Mouse (Mus musculus) gastrocnemius, postnatal 25 days (tissue): Measurements from ENCODE around the gene Gss. TPM values are rescaled to one million over a fixed set of nuclear protein-coding genes. Genes with fewer than 3 reads are reported as not detected.
A peak's percentile ranks its signal among the peaks of the same experiment; 100 is the strongest.

Source experiments
- DNase-seq: peaks from one replicate; pipeline ENCODE4 v3.0.0; 2022
- long read RNA-seq, 2 experiments: library from polyadenylated mRNA; stranded (forward); transcript quantifications; one replicate each; pipeline ENCODE4 v2.0.0; 2021
- total RNA-seq, 2 experiments: library from RNA; stranded (reverse); gene quantifications; 1 replicate in 1 of 2; 2 replicates in 1 of 2; pipeline ENCODE4 v1.2.3; 2021

Gene Gss
- total RNA-seq, result 1 to 10 TPM; 5.6 to 5.9 TPM
- long read RNA-seq, experiment 1, transcript Gss-201 (13 exons, 1,963 nt), result major isoform, 8 of 10 reads
- long read RNA-seq, experiment 1, partial matches to known transcripts, result 1 of 10 reads
- long read RNA-seq, experiment 1, other reads (novel, unspliced or antisense), result 1 of 10 reads
- long read RNA-seq, experiment 2, transcript Gss-201 (13 exons, 1,963 nt), result major isoform, 8 of 8 reads
- long read RNA-seq, experiment 2, partial matches to known transcripts, result 0 of 8 reads
- long read RNA-seq, experiment 2, other reads (novel, unspliced or antisense), result 0 of 8 reads

- DNase-seq, result peak; percentile 99
Measured at GRCm38 (mm10) chr2:155592137-155592853, at the start of gene Gss. Gene Gss, minus strand, starts transcription at chr2:155592810.

- DNase-seq, result no peak
Measured at GRCm38 (mm10) chr2:155641540-155642472, 49.2 kb upstream of the Gss start.

DNA sequence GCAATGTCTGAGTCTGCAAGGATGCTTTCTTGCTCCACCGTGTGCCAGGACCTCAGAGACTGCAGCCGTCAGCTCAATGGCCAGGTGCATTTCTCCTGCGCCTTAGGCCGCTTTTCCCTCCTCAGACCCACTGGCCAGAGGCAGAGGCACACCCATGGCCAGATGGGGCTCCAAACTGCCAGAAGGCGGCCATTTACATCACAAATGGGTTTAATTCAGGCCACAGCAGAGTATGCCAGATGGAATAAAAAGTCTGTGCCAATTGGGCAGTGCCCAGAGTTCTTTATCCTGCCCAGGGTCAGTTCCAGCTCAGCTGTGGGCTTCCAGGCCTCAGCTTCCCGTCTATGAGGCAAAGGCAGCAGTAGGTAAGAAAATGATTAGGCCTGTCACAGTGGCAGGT lies 48.0 kb upstream of the Gss start:
- DNase-seq, result peak; percentile 51

DNA sequence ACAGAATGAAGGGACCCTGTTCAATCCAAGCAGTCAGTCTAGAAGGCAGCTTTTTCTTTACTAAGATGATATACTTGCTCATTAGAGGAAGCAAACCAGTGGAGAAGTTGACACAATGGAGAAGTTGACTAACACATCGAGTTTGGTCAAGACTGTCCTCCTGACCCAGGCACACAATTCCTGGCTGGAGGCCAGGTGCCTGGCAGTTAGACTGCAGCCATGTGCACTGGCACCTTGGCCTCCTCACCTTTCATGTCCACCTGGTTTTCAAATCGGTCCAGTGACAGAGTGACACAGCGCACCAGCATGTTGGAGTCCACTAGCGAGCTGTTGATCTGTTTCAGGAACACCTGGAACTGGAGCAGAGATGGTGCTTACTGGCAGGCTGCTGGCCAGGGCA lies 44.8 kb upstream of the Gss start:
- DNase-seq, result no peak

- no peak for DNase-seq
Measured at GRCm38 (mm10) chr2:155636881-155637280, 44.3 kb upstream of the Gss start.

DNA sequence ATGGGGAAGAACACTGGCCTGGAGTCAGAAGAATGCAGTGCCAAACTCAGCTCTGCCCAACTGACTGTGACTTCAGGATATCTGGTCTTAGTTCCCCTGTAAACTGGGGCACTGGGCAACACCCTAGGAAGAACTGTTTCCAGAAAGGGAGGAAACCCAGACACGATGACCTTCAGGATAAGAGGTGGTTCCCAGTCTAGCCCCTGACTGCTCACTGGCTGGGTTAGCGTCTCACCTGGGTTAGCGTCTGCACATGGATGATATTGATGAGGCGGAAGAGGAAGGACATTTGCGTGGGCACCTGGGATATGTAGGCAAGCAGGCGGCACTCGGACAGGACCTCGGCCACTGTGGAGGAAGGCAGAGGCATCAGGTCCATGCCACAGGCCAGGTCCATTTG lies 43.4 kb upstream of the Gss start:
- DNase-seq, result no peak

GRCm38 (mm10) chr2:155634562-155634961 lies 42.0 kb upstream of the Gss start:
- DNase-seq, result no peak

DNA sequence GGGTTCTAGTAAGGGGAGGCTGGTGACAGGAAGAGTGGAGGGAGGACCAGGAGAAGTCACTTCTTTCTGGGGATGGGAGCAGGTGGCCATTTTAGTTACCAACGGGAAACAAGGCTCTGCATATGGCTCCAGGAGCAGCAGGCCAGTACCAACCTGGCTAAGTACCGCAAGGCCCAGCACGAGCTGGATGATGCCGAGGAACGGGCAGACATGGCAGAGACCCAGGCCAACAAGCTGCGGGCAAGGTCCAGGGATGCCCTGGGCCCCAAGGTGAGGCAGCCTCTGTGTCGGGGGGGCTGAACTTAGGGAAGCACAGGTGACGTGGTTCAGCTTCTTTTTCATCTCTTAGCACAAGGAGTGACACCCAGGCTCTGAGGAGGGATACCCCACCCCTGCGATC lies 41.1 kb upstream of the Gss start:
- no peak for DNase-seq

- DNase-seq, result no peak
Measured at GRCm38 (mm10) chr2:155633121-155633520, 40.5 kb upstream of the Gss start.

- no peak for DNase-seq
Measured at GRCm38 (mm10) chr2:155632138-155632936, 39.7 kb upstream of the Gss start.

DNA sequence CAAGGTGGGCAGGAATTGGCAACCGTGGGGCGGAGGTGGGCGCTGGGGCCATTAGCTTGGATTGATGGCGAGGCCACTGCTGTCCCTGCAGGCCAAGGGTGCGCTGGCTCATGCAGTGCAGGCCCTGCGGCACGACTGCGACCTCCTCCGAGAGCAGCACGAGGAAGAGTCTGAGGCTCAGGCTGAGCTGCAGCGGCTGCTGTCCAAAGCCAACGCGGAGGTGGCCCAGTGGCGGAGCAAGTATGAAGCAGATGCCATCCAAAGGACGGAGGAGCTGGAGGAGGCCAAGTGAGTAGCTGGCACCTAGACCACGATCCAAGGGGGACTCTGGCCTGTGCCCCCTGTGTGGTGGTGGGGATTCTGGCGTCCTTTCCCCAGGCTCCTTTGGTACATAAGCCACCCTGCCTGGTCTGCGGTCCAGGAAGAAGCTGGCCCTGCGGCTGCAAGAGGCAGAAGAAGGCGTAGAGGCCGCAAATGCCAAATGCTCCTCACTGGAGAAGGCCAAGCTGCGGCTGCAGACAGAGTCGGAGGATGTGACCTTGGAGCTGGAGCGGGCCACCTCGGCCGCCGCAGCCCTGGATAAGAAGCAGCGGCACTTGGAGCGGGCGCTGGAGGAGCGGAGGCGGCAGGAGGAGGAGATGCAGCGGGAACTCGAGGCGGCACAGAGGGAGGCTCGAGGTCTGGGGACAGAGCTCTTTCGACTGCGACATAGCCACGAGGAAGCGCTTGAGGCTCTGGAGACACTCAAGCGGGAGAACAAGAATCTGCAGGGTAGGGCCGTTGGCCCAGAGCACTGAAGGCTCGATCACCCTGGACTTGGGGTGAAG lies 38.2 kb upstream of the Gss start:
- no peak for DNase-seq

DNA sequence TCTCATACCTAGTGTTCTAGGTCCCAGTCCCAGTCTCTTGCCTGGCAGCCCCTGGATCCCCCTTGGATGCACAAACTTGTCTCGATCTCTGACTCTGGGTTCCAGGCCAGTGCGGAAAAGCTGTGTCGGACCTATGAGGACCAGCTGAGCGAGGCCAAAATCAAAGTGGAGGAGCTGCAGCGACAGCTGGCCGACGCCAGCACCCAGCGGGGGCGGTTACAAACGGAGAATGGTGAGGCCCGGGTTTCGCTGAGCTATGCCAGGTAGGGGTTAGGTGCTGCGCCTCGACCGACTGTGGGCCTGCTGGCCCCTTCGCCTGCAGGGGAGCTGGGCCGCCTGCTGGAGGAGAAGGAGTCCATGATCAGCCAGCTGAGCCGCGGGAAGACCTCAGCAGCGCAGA lies 37.5 kb upstream of the Gss start:
- DNase-seq, result no peak

- no peak for DNase-seq
Measured at GRCm38 (mm10) chr2:155629231-155629661, 36.6 kb upstream of the Gss start.

- no peak for DNase-seq
Measured at GRCm38 (mm10) chr2:155628519-155628918, 35.9 kb upstream of the Gss start.

DNA sequence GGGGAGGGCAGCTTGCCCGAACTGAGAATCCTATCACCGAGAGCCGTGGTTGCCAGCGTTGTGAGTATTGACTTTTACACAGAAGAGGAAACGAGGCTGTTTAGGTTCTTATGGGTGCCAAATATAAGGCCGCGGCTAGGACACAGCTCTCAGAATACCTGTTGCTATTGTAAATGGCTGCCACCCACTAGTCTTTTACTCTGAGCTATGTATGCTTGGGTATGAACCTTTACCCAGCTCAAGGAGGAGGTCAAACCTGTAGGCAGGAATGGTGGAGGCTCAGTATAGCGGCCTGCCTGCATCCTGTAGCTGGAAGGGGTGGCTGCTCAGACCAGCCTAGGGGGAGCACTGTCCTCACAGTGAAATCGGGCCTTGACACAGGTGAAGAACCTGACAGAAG lies 35.5 kb upstream of the Gss start:
- DNase-seq, result no peak

GRCm38 (mm10) chr2:155627030-155627738 lies 34.6 kb upstream of the Gss start:
- DNase-seq, result peak; percentile 61

DNA sequence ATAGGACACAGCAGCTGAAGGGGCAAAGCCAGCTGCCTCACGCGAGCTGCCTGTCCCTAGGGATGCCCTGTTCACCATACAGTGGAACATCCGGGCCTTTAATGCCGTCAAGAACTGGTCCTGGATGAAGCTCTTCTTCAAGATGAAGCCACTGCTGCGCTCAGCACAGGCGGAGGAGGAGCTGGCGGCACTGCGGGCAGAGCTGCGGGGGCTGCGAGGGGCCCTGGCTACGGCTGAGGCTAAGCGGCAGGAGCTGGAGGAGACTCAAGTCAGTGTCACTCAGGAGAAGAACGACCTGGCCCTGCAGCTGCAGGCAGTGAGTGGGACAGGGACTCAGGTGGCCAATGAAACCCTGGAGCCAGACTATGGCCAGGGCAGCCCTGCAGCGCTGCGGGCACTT lies 33.7 kb upstream of the Gss start:
- no peak for DNase-seq

DNA sequence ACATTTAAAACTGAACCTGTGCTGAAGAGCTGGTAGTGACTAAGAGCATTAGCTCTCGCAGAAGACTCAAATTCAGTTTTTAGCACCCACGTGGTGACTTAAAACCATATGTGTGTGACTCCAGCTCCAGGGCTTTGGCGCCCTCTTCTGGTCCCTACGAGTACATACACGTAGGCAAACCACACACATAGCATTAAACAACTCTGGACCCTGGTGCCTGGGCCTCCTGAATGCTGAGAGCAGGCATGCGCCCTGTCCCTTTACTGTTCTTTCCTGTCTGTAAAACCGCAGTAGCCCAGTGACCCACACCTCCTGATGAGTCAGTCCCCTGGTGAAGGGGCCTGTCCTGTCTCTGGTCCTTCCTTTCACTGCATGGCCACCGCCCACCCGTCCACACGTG lies 32.1 kb upstream of the Gss start:
- DNase-seq, result no peak

DNA sequence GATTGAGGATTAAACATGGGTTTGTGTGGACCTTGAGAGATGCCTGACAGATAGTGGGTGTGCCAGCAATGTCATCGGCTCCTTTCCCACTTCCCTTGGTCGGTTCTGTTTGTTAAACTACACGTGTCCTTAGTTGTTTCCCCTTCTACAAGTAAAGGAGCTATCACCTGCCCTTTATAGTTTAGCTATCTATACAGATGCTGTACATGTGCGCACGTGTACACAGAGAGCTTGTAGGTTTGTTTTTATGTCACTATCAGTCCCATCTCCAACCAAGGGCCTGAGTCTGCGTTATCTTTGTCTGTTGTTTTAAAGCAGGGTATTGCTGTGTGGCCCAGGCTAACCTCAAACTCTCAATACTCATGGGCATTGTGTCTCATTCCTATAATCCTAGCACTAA lies 31.4 kb upstream of the Gss start:
- DNase-seq, result no peak

DNA sequence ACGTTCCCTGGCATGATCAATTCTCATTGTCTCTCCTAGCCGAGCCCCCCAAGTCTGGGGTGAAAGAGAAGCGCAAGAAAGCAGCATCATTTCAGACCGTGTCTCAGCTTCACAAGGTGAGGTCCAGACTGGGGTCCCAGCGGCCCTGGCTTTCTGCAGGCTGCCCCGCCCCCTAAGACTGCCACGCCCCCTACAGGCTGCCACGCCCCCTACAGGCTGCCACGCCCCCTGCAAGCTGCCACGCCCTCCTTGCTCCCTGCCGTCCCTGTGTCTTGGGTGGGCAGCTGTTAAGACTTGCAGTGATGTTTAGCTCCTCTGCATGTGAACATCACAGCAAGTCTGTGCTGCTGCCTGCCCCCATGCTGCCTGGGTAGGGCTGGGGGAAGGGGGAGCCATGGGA lies 30.0 kb upstream of the Gss start:
- no peak for DNase-seq
